Mouse (Mus musculus): ENCODE data around the gene Lrrc15. TPM values are rescaled to one million over a fixed set of nuclear protein-coding genes. Genes with fewer than 3 reads are reported as not detected.

Lrrc15 gene
- total RNA-seq (2022) = under 1 TPM in 3 of 4 experiments, not detected in 1; 0.03 to 0.15 (median 0.11) TPM

DNA sequence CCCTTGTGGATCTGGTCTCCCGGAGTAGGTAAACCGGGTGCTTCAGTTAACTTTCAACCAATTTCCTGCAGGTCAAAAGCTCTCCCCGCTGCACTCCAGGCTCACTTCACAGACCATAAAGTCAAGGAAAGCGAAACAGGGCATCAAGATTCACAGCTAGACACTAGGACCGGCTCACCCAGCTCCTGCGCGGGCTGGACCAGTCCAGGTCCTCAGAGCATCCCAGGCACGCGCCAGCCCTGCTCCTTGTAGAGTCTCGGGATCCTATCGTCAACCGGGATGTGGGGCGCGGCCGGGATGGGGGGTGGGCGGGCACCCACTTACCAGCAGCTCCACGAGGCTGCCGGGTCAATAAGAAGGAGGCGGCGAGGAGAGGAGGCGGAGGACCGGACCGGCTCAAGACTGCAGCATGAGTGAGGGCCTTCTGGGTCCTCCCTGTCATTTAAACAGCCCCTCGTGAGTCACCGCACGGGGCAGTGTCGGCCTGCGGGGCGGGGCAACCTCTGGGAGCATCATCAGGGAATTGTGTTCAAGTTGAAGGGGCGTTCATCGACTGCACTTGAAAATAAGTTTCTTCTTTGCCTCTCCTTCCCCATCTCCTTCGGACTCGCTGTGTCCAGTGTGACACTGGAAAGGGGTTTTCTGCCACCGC, at the start of gene Lrrc15:
Gene Lrrc15 (minus strand): TSS at position 413 of the 652 bp plus-strand sequence.
- no peak for DNase-seq

- no peak for DNase-seq
Measured at GRCm38 (mm10) chr16:30314236-30314635, 31.2 kb upstream of the Lrrc15 start.

DNA sequence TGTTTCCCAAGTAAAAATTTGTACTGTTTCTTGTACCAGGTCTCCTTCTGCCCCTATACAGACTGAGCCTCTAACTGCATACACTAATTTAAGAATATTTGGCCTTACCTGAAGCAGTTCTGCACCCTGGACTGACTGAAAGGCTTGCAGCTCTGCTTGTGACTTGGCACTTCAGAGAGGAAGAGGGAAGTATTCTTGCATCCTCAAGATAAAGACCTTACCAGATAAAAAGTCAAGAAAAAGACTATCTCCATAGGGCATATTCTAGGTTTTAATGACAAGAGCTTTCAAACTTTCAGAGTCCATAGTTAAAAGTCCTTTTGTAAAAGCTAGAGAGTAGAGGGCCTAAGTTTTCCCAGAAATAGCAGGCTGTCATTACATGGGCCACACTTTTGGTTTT, 27.6 kb upstream of the Lrrc15 start, which contains the start of gene Gp5:
Gene Gp5 (minus strand): TSS at position 133 of the 400 bp plus-strand sequence.
- no peak for DNase-seq

GRCm38 (mm10) chr16:30310171-30310515, 27.1 kb upstream of the Lrrc15 start:
- no peak for DNase-seq

DNA sequence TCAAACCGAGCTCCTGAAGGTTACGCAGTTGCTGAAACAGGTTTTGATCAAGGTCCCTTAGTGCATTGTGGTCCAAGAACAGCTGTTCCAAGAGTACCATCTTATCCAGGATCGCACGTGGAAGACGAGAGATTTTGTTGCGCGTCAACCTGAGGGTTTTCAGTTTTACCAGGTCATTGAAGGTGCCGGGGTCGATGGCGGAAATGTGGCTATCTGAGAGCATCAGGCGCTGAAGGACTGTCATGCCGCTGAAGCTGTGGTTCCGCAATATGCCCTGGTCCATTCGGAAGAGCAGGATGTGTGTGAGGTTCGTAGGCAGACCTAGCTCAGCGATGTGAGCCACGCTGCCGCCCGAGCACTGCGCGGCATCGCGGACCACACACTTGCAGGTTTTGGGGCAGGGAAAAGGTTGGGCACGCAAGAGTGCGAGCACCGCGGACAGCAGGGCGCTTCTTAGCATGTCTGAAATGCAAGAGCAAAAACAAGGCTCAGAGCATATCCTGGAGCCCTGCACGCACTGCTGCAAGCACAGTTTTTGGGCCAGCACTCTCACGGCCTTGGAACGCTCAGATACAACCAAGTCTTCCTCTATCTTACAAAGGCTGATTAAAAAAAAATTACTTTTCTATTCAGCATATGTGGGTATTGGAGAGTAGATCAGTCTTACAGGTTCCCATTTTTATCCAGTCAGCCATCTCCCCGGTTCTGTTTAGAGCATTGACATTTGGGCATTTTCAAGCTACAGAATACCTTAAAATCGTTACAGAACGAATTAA, 26.5 kb upstream of the Lrrc15 start:
- no peak for DNase-seq

GRCm38 (mm10) chr16:30308616-30309394, 25.7 kb upstream of the Lrrc15 start:
- DNase-seq = no peak

DNA sequence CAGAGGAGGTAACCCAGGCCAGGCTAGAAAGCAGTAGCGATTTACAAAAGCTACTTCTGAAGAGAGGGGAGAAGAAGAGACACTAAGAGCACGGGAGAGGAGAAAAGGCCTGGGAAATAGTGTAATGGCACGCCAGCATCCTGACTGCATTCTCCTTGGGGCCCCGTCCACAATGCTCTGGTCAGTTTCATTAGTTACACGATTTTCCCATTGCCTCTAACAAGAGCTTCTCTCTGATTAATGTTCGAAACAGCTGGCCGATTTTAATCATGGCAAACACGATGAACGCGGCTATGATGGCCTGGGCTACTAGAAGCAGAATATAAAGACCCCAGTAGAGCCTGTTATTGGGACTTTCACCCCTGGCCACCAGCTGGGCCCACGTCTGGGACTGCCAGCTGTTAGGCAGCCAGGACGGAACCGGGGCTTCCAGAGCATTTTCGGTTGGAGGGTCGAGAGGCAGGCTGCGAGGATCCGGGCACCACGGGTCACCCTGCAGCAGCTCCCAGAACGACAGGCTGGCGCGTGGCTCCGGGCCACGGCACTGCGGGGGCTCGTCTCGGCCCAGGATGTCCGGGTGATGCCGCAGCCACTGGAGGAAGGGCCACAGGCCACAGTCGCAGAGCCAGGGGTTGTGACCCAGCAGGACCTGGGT, 25.0 kb upstream of the Lrrc15 start:
- DNase-seq = no peak

- no peak for DNase-seq
Measured at GRCm38 (mm10) chr16:30307306-30307705, 24.2 kb upstream of the Lrrc15 start.

DNA sequence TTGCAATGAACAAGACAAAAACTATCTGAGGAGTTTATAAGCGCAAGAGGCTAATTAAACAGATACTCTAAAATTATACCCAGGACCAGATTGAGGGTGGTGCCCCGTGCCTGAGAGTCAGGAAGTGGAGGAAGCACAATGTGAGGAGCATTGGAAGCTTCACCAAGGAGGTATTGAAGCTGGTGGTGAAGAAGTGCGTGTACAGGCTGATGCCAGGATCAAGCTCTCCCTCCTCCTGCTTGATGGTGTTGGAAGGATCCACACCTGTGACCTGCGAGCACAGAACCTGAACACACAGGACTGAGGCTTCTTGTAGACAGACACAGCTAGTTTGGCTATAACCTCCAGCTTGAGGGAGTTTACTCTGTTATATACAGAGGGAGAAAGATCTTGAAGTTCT, 23.0 kb upstream of the Lrrc15 start:
- DNase-seq = no peak

- DNase-seq = no peak
Measured at GRCm38 (mm10) chr16:30304236-30304635, 21.2 kb upstream of the Lrrc15 start.

DNA sequence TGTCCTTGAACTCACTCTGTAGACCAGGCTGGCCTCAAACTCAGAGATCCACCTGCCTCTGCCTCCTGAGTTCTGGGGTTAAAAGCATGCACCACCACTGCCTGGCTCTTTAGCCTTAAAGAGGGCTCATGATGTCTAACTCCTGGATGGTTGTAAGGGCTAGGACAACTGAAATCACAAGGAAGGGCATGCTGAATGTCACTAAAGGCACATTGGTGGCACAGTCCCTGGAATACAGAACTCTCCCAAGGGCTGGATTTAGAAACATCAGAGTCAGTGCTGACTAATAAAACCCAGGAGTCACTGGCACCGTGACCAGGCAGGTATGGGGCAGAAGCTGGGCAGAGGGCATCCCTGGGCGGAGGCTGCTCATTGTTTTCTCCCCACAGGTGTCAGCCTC, 20.4 kb upstream of the Lrrc15 start:
- DNase-seq = no peak

GRCm38 (mm10) chr16:30302686-30303085, 19.6 kb upstream of the Lrrc15 start:
- no peak for DNase-seq

GRCm38 (mm10) chr16:30299711-30300277, 16.7 kb upstream of the Lrrc15 start:
- DNase-seq = no peak

DNA sequence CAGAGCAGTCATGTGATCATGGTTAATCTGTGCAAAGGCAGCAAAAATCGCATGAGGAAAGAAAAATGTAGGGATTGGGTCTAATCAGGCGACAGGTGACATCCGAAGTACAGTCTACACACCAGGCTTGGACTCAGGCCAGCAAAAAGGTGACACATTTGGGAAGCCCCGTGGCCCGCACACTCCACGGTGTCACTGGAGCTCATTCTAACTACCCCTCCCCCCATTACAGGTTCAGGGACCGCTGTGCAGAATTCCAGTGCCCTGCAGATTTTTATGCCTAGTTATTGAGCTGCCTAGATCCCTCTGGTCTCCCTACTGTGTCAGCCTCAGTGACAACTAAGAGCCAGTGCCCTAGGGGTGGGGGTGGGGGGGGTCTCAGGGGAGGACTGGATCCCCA, 14.4 kb upstream of the Lrrc15 start:
- no peak for DNase-seq

DNA sequence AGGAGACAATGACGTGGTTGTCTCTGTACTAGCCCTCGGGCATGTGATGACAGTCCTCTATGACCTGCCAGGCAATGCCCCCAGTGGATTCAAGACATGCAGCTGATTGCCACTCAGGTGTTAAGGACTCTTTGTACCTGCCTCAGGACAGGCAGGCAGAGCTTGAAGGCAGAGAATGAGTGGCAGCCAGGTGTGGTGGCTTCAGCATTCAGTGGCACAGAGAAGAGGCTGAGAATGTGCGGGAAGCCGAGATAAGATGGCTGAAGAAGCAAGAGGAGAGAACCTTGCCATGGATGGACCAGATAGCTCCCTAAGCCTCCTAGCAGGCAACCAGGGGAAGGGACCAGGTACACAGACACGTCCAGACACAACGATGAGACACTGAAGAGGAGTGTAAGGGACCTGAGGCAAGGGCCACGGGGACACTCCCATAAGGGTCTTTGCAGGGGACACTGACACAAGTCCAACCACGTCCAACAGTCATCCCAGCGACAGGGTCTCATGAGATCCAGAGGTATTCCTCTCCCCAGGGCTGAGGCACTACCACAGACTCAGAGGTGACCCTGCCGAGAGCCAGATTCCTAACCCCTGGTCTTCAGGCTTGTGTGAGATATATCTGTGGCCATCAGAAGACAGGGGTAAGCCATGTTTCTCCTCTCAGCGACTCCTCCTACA, 13.7 kb upstream of the Lrrc15 start:
- DNase-seq = no peak

- no peak for DNase-seq
Measured at GRCm38 (mm10) chr16:30295106-30295505, 12.1 kb upstream of the Lrrc15 start.

GRCm38 (mm10) chr16:30290436-30290835, 7.4 kb upstream of the Lrrc15 start:
- no peak for DNase-seq

- DNase-seq = no peak
Measured at GRCm38 (mm10) chr16:30285701-30286100, 2.6 kb upstream of the Lrrc15 start.

DNA sequence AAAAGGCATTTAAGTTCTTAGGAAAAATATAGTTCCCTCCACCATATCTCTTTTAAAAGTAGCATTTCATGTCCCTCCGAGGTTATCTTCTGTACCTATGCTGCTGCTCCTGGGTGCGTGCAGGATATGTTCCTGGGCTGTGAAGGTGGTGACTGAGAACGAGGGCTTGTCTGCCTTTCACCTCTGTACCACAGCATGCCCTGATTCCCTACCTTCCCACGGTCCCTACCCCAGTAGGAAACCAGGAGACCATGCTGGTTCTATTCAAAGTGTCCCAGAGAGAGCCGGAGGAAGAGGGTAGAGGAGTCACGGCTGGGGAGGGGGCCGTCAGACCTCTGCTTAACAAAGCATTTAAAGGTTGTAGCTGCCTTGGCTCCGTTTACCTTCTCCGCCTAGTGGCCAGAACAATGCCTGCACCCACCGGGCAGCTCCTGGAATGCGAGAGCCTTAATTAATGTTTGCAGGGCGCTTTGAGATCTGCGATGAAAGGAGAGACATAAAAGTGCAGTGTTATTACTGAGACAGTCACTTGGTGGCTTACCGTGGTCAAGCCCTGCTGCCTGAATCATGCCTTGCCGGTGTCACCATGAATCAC, 784 bp upstream of the Lrrc15 start:
- DNase-seq = no peak

- DNase-seq = no peak
Measured at GRCm38 (mm10) chr16:30280676-30281297, 2.3 kb downstream of the Lrrc15 start.

- no peak for DNase-seq
Measured at GRCm38 (mm10) chr16:30278406-30278805, 4.7 kb downstream of the Lrrc15 start.
